Mouse (Mus musculus): ENCODE data around the gene Zar1l. TPM values are rescaled to one million over a fixed set of nuclear protein-coding genes. Genes with fewer than 3 reads are reported as not detected.

The Zar1l gene
- total RNA-seq, 2 experiments from 2014 or later, result 0.68 to 1.2 TPM

DNA sequence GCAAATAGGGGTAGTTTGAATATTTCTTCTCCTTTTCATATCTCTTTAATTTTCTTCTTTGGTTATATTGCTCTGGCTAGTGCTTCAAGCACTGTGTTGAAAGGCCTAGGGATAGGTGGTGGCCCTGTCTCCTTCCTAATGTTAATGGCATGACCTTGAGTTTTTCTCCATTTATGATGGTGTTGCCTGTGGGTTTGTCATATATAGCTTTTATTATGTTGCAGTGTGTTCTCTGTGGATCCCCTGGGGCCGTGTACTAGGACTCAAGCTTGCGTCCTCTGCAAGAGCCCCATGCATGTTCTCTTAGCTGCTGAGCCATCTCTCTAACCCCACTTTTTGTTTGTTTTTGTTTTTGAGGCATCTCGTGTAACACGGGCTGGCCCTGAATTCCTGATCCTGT is 40.6 kb downstream of the Zar1l start:
- no peak overlapping the region for H3K27ac ChIP-seq

GRCm38 (mm10) chr5:150468431-150468830 is 49.5 kb downstream of the Zar1l start:
- intact Hi-C loops (cut with DNase I), result no loop called here
- DNase-seq (ENCODE audit: extremely low spot score in 1 of 2, low spot score in 2 of 2), result no peak
- H3K27ac ChIP-seq, result no peak overlapping the region

More for the DNA sequence above, 40.6 kb downstream of the Zar1l start:
- TF ChIP-seq CTCF (IDR thresholded peaks at IDR 0.05), result no peak
- H3K4me3 ChIP-seq, result no peak overlapping the region
- DNase-seq (ENCODE audit: extremely low spot score in 1 of 2, low spot score in 2 of 2), result no peak
- intact Hi-C loops (cut with DNase I), result no loop called here

GRCm38 (mm10) chr5:150466132-150466531 is 51.8 kb downstream of the Zar1l start:
- Histone ChIP-seq H3K4me3 (no peak overlapping the region), H3K27ac (peak overlapping the region; percentile 69)
- TF ChIP-seq CTCF (IDR thresholded peaks at IDR 0.05), result no peak
- intact Hi-C loops (cut with DNase I), result no loop called here
- DNase-seq (ENCODE audit: extremely low spot score in 1 of 2, low spot score in 2 of 2), result peak; percentile 69 to 75

More at GRCm38 (mm10) chr5:150468431-150468830, 49.5 kb downstream of the Zar1l start:
- no peak for TF ChIP-seq CTCF (IDR thresholded peaks at IDR 0.05)
- no peak overlapping the region for H3K4me3 ChIP-seq

GRCm38 (mm10) chr5:150465218-150465617 is 52.7 kb downstream of the Zar1l start:
- no peak for TF ChIP-seq CTCF (IDR thresholded peaks at IDR 0.05)
- Histone ChIP-seq H3K27ac (peak overlapping the region; percentile 69; the same call in 1 of the 2 replicates), H3K4me3 (no peak overlapping the region)
- intact Hi-C loops (cut with DNase I), result no loop called here
- no peak for DNase-seq (ENCODE audit: extremely low spot score in 1 of 2, low spot score in 2 of 2)

DNA sequence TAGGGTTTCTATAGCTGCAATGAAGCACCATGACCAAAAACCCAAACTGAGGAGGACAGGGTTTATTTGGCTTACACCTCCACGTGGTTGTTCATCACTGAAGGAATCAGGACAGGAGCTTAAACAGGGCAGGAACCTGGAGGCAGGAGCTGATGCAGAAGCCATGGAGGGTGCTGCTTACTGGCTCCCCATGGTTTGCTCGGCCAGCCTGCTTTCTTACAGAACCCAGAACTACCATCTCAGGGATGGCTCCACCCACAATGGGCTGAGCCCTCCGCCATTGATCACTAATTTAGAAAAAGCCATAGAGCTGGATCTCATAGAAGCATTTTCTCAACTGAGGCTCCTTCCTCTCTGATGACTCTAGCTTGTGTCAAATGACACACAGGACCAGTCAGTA is 53.2 kb downstream of the Zar1l start:
- TF ChIP-seq CTCF (IDR thresholded peaks at IDR 0.05), result no peak
- intact Hi-C loops (cut with DNase I), result no loop called here
- Histone ChIP-seq H3K27ac (peak overlapping the region; percentile 69; the same call in 1 of the 2 replicates), H3K4me3 (no peak overlapping the region)
- DNase-seq (ENCODE audit: extremely low spot score in 1 of 2, low spot score in 2 of 2), result no peak

- peak; percentile 48 for TF ChIP-seq CTCF (IDR thresholded peaks at IDR 0.05)
- DNase-seq (ENCODE audit: extremely low spot score in 1 of 2, low spot score in 2 of 2), result no peak
- Histone ChIP-seq H3K27ac (no peak overlapping the region; the same call in 1 of the 2 replicates), H3K4me3 (no peak overlapping the region)
- intact Hi-C loops (cut with DNase I), result no loop called here
Measured at GRCm38 (mm10) chr5:150459801-150460200, 58.2 kb downstream of the Zar1l start.

- intact Hi-C loops (cut with DNase I), result no loop called here
- TF ChIP-seq CTCF (IDR thresholded peaks at IDR 0.05), result no peak
- Histone ChIP-seq H3K27ac (peak overlapping the region; percentile 66), H3K4me3 (peak overlapping the region; percentile 29)
- no peak for DNase-seq (ENCODE audit: extremely low spot score in 1 of 2, low spot score in 2 of 2)
Measured at GRCm38 (mm10) chr5:150457904-150458739, 59.8 kb downstream of the Zar1l start.

GRCm38 (mm10) chr5:150457165-150457903 is 60.6 kb downstream of the Zar1l start:
- no peak for TF ChIP-seq CTCF (IDR thresholded peaks at IDR 0.05)
- intact Hi-C loops (cut with DNase I), result no loop called here
- Histone ChIP-seq H3K4me3 (peak overlapping the region; percentile 29), H3K27ac (peak overlapping the region; percentile 66)
- DNase-seq (ENCODE audit: extremely low spot score in 1 of 2, low spot score in 2 of 2), result no peak

Other genes starting within 250 kb of the Zar1l start
- 10 to 100 TPM in 1 of 2 experiments, 1 to 10 TPM in 1; 8.2 to 11.2 TPM for gene Brca2, start 4.5 kb upstream of the Zar1l start, total RNA-seq (2021)
- 10 to 100 TPM; 60.5 to 63.5 TPM for gene N4bp2l1, start 79.0 kb upstream of the Zar1l start, total RNA-seq (2021)
- 10 to 100 TPM; 86.3 to 93.6 TPM for gene N4bp2l2, start 148.0 kb upstream of the Zar1l start, total RNA-seq (2021)
- 10 to 100 TPM; 77.6 to 79.3 TPM for gene Pds5b, start 155.6 kb upstream of the Zar1l start, total RNA-seq (2021)

Measured in left cerebral cortex, adult 2 months (tissue).